In the genomic region with DNA sequence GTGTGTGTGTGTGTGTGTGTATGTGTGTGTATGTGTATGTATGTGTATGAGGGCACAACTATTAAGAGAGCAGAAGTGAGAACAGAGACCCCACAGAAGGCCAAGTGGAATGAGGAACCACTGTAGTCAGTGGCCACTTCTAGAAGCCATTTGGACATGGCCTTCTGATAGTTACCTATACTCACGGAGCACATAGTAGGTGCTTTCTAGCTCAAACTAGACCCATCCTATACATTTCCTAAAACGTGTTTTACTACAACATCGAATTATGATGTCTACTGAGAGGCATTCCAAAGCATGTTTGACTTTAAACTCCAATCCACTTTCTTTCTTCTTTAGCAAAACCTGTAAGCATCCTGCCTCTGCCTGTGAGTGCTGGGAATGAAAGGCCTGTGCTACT, we compare ENCODE assay signal across 33 mouse cellular contexts.
"Had no signal": no experiment of that assay in that cellular context is flagged by ENCODE, and none has a peak within 500 bp of the region (broad histone marks: within the 10 kb centered on the region; RNA-seq: fewer than 3 reads in every experiment).

No protein-coding gene starts in this region.

- H3K9ac ChIP-seq: heart, embryonic 13.5 days; heart, embryonic 15.5 days; hindbrain, embryonic 12.5 days; hindbrain, embryonic 13.5 days; hindbrain, embryonic 14.5 days; hindbrain, embryonic 15.5 days; intestine, embryonic 15.5 days; kidney, embryonic 15.5 days had no signal

- ATAC-seq: hindbrain, embryonic 16.5 days; hindbrain, postnatal 0 days; inflammation-experienced regulatory T-cells, adult 6 months; intestine, embryonic 15.5 days; intestine, embryonic 16.5 days; intestine, postnatal 0 days had no signal

- H3K4me3 ChIP-seq: heart, embryonic 13.5 days; heart, embryonic 15.5 days; hindbrain, embryonic 10.5 days; hindbrain, embryonic 12.5 days; hindbrain, embryonic 13.5 days; hindbrain, embryonic 15.5 days; intestine, embryonic 15.5 days; kidney, embryonic 15.5 days; layer of hippocampus, adult 2 months; left cerebral cortex, adult 2 months had no signal

- H3K9me3 ChIP-seq: heart, embryonic 13.5 days; heart, embryonic 15.5 days; hindbrain, embryonic 10.5 days; hindbrain, embryonic 12.5 days; hindbrain, embryonic 13.5 days; hindbrain, embryonic 15.5 days; intestine, embryonic 15.5 days; kidney, embryonic 15.5 days had no signal

- H3K36me3 ChIP-seq: heart, embryonic 13.5 days; heart, embryonic 15.5 days; hindbrain, embryonic 10.5 days; hindbrain, embryonic 12.5 days; hindbrain, embryonic 13.5 days; hindbrain, embryonic 15.5 days; intestine, embryonic 15.5 days; kidney, embryonic 15.5 days had no signal

- H3K4me2 ChIP-seq: heart, embryonic 13.5 days; heart, embryonic 15.5 days; hindbrain, embryonic 12.5 days; hindbrain, embryonic 13.5 days; hindbrain, embryonic 14.5 days; hindbrain, embryonic 15.5 days; intestine, embryonic 15.5 days; kidney, embryonic 15.5 days had no signal

- H3K27ac ChIP-seq: heart, embryonic 13.5 days; heart, embryonic 15.5 days; hindbrain, embryonic 12.5 days; hindbrain, embryonic 13.5 days; hindbrain, embryonic 14.5 days; hindbrain, embryonic 15.5 days; hindbrain, postnatal 0 days; intestine, embryonic 15.5 days; kidney, embryonic 15.5 days; kidney, postnatal 0 days; layer of hippocampus, adult 2 months; left cerebral cortex, adult 2 months had no signal

- H3K27me3 ChIP-seq: heart, embryonic 15.5 days; hindbrain, embryonic 12.5 days; hindbrain, embryonic 15.5 days; intestine, embryonic 15.5 days had no signal

- DNase-seq: heart, postnatal 10 days; heart, postnatal 14 days; heart, postnatal 36 days; heart, postnatal 4 days; kidney, adult 11 months; kidney, adult 18-20 months; kidney, adult 2 months; kidney, adult 8-10 months; kidney, adult 9 months; kidney, postnatal 10 days; kidney, postnatal 14 days; kidney, postnatal 25 days; kidney, postnatal 36 days; kidney, postnatal 4 days; layer of hippocampus, adult 9-11 months; layer of hippocampus, postnatal 36 days had no signal
